Mouse (Mus musculus): ENCODE measurements around the gene Smim6. TPM values are rescaled to one million over a fixed set of nuclear protein-coding genes. Genes with fewer than 3 reads are reported as not detected.
A peak's percentile ranks its signal among the peaks of the same experiment; 100 is the strongest.

Gene Smim6
- 1 to 10 TPM; 2.5 to 3.6 TPM for polyA plus RNA-seq (2017; shearing (Covaris generic))

DNA sequence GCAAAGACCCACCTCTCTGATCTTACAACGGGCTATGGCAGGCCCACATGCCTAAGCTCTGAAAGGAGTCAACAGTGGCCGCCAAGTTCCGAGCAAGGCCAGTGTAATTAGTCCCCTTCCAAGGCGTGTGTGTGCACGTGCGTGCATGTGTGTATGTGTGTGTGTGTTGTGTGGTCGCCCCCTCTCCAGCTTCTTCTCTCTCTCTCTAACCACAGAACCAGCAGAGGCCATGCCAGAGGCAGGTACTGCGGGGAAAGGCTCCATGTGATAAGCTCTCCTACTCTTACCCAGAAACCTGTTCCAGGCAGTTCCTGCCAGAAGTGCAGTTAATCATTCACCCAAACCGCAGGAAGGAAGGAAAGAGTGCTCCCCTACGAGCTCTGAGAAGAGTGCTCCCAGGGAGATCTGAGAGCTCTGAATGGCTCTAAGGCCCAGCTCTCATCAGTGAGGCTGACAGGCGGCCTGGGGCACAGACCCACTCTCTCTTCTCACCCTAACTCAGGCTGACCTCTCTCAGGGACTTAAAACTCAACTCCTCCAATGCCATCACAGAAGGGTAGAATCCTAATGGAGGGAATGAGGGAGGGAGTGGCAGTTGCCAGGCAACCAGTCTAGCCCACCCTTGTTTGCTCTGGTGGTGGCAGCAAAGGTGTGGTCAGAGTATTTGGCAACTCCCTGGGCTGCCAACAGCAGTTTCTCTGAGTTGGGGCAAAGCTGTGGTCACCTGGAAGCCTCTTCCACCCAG is at the start of gene Smim6:
Gene Smim6, plus strand, starts transcription at position 386 of the 745 bp plus-strand sequence.
- ATAC-seq = no peak

DNA sequence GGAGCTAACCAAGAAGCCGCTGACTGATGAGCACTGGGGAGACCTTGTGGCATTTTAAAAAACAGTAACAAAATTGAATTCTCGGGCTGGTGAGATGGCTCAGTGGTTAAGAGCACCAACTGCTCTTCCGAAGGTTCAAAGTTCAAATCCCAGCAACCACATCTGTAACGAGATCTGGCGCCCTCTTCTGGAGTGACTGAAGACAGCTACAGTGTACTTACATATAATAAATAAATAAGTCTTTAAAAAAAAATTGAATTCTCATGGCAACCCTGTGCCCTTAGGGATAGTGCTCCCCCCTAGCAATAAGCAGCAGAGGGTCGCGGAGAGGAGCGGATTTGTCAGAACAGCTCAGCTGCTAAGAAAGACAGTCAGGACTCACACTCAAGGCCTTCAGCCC is 47.9 kb upstream of the Smim6 start:
- no peak for ATAC-seq

DNA sequence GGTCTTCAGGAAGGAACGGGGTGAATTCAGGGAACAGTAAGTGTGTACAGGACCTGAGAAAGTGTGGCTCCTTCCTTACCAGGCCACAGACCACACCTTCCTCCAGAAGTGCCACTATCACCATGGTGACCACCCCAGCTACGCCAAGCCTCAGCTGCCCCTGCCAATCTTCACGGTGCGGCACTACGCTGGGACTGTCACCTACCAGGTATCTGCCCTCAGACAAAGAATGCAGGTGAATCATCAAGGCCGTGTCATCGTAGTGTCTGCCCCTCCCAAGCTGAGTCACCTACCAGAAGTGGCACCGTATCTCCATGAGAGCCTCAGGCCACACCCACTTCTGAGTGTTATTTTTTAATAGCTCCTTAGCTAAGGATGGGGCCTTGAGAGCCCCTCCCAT is 42.4 kb upstream of the Smim6 start:
- ATAC-seq = no peak

DNA sequence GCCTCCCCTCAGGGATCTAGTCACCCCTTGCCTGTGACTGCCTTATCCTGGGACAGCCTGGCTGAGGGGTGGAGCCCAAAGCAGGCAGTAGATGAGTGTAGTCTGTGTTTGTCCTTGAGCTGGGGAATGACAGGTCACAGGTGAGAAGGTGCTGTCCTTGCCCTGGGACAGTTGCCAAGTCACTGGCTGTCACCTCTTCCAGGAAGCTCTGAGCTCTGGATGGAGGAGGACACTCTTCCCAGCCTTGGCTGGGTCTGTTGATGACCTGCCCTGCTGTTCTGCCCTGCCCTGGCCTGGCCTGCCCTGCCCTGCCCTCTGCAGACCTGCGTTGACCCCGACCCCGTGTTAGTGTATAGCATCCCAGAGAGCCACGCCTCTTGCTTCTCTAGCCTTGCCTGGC is 39.4 kb upstream of the Smim6 start:
- no peak for ATAC-seq

DNA sequence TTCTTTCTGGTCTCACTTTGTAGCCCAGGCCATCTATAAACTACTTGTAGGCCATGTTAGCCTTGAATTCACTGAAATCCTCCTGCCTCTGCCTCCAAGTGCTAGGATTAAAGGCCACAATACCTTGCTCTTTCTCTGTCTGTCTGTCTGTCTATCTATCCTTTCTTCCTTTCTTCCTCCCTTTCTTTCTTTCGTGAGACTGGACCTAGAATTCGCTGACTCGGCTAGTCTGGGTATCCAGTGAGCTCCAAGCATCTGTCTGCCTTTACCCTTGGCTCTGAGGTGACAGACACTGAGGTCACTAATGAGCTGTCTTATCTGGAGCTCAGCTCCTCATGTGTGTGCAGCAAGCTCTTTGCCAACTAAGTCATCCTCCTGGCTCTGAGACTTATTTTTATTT is 35.9 kb upstream of the Smim6 start:
- no peak for ATAC-seq

DNA sequence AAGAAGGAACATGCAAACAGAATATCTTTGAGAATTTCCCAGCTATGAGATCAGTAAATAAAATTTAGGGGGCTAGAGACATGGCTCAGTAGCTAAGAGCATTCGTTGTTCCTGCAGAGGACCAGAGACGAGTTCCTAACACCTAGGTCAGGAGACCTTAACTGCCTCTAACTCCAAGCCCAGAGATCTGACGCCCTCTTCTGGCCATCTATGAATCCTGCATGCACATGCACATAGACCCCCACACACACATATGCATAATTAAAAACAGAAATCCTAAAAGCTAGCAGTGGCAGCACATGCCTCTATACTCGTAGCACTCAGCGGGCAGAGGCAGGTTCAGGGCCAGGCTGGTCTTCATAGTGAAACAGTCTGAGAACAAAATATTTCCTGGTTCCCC is 35.4 kb upstream of the Smim6 start:
- ATAC-seq = no peak

DNA sequence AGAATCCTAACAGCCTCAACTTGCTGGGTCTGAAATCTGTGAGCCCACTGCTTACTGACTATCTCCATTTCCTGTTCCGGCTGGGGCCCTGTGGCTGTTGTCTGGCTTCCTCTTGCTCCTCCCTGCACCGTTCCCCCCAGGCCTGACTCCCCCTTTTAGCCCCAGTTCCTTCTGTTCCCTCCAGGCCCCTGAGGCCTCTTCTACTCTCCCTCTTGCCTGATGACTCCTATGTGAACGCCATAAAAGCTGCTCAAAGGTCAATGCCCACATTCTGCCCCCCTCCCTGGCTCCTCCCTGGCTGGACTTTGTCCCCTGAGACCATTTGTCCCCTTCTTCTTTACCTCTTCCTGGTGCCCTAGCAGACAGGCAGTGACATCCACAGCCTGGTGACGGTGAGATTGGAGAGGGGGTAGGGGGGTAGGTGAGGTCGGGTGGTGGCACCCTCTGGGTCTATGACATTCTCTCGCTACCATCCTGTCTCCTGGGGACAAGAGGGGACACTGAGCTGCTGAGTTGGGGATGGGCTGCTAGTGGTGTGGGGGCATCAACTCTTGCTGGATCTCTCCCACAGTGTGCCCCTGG is 34.6 kb upstream of the Smim6 start:
- ATAC-seq = no peak

DNA sequence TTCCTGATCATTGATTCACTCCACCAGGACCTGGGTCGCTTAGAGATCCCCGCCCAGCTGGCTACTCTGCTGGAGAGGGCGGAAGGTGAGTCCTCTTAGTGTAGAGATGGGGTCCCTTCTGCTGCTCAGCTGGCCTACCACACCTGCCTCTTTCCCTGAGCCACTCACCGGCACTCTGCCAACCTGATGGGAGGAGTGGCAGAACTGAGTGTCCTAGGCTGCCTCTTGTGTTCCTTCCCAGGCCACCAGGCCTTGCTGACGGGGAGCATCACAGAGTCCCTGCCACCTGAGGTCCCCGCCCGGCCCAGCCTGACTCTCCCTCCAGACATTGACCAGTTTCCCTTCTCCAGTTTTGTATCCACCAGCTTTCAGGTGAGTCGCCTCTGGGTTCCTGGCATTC is 33.7 kb upstream of the Smim6 start:
- ATAC-seq = no peak

DNA sequence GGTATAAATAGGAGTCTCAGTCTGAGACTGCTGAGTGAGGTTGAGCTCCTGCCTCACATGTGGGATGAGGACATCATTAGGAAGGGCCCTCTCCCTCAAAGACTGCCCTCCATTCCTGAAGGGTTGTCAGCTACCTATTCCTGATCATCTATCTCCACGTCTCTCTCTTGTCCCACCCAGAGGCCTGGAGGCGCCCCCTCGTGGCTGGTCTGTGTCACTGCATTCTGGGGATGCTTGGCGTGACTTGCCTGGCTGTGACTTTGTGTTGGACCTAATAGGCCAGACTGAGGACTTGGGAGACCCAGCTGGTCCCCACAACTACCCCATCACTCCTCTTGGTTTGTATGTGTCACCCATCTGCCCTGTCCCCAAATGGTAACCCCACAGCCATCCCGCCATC is 30.8 kb upstream of the Smim6 start:
- ATAC-seq = no peak

DNA sequence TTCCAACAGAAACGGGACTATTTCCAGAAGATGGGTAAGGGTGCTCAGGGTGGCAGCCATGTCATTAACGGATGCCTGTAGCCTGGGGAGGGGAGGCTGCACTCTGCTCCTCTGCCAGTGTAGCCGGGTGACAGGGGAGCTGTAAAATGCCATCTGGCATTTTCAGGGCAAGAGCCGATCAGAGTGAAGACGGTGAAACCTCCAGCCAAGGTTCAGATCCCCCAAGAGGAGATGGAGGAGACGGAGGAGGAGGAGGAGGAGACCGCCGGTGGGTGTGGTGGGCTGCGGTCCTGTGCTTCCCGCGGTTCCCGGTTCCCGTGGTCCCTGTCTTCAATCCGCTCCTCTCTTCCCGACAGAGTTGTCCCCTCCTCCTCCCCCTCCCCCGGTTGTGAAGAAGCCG is 28.6 kb upstream of the Smim6 start:
- no peak for ATAC-seq

DNA sequence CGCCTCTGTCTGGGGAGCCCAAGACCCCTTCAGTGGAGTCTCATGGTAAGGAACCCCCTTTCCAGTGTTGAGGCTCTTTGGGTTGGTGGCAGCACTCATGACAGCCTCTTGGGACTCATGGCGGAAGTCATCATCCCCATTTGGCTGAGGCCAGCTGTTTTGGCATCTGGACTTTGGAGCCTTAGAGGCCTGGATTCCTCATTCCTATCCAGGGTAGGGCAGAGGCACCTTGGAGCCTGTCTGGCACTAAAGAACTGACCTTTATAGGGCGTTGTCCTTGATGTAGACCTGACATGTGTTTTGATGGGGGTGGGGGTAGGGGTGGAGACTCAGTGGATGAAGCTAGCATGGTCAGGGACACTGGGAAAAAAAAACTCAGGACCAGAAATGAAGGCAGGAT is 27.5 kb upstream of the Smim6 start:
- no peak for ATAC-seq

DNA sequence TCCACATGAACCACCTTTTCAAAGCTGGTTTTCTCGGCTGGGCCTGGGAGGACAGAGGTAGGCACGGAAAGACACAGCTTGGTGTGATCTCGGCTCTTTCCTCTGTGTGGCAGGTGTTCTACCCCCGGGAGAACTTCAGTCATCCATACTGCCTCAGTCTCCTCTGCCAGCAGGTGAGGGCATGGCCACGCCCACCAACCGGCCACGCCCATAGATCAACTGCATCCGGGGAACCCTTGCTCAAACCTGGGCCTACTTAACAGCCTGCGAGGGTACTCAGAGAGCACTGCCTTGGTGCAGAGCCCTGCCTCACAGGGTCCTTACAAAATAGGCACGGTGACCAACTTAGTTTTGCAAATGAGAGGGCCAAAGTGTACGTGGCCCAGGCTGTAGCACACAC is 26.5 kb upstream of the Smim6 start:
- ATAC-seq = no peak

DNA sequence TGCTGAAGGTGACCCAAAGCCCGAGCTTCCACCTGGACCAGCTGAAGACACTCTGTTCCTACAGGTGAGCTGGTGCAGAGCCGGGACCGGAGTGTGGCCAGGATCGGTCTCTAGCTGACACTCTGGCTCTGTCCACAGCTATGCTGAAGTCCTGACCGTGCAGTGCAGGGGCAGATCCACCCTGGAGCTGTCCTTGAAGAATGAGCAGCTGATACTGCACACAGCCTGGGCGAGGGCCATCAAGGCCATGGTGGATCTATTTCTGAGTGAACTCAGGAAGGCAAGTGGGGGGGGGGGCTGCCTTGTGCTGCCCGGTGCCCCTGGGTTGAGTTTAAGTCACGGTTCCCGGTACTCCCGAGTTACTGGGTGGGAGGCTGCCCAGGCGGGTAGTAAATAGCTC is 25.4 kb upstream of the Smim6 start:
- no peak for ATAC-seq

DNA sequence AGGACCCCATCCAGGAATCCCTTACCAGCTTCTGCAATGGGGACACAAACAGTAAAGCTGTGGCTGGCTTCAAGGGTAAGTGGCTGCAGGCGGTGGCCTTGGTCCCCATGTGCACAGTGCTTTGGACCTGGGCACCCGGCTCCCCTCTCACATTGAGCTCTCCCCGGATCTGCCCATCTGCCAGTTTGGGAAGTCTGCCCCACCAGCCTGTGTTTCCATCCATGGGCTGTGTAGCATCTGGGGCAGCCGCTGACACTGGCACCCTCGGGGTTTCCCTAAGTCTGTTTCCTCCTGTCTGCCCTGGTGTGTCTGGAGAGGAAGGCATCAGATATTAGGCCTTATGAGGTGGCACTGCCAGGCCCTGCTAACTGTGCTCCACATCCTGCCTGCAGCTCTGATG is 23.8 kb upstream of the Smim6 start:
- ATAC-seq = no peak

DNA sequence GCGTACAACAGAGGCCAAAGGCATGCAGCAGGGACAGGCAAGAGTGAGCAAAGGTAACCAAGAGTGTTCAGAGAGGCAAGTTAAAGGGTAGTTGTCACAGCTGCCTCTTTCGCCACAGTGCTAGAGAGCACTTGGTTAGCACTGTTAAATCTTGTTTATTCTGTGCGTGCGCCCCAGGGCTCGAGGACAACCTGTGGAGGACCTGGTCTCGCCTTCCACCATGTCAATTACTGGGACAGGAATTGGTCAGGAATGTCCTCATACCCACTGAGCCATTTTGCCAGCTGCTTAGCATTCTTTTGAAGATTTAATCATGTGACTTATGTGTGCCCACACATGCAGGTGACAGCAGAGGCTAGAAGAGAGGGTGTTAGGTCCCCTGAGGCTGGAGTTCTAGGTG is 22.7 kb upstream of the Smim6 start:
- ATAC-seq = no peak

DNA sequence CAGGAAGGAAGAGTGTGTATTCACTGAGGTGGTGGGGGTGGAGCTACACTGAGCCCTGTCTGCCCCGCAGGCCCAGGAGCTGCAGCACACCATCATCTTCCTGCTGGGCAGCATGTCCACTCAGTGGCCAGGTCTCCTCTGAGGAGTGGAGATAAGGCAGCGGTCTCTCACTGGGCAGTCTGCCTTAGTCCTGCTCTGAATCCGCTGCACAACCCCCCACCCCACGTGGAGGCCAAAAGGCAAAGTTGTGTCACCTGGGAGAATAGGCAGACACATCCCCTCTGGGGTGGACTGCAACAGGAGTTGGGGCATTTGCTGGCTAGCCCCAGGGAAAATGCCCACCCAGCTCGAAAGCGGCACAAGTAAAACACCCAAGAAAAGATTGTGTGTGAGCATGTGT is 19.6 kb upstream of the Smim6 start:
- no peak for ATAC-seq

DNA sequence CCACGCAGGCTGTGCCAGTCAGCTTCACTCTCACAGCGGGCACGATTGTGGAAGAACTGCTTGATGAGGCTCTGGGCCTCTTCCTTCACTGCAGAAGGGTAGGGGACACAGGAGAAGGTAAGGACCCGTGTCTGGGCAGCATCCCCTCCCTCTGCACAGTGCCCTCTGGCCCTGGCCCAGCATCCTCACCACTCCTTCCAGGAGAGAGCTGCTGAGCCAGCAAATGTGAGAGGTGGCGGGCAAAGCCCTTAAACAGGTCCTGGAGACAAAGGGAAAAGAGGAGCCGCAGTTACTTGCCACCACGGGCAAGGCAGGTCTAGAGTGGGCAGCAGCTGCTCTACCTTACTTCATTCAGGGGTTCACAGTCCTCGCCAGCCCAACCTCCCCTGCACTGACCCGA is 18.7 kb upstream of the Smim6 start:
- no peak for ATAC-seq

DNA sequence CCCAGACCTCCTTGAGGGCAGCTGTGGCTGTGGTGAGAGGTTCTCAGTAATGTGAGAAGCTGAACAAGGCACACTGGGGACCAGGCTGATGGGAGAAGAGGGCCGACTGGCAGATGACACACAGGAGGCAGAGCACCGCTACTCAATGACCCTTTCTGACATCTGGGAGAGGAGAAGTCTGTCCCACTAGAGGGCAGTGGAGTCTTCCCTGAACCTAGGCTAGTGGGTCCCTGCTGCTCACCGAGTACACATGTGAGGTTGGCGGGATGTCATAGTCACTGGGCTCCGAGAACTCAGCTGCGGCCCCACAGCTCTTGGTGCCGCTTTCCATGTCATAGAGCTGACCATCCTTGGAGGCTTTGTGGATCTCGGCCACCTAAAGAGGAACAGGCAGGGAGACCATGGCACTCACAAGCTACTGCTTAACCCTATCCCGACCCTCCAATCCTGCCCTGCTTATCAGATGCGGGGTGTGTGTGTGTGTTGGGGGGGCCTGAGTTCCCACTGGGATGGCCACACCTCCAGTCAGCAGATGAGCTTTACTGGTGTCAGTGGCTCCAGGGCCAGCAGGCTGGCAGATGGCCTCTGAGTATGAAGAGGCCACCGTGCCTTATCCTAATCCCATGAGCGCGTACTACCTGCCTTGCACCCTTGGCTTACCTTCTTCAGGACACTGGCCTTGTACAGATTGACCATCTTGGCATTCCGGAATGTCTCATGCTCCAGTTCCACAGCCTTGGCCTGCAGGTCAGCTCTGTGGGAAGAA is 16.9 kb upstream of the Smim6 start:
- ATAC-seq = no peak

DNA sequence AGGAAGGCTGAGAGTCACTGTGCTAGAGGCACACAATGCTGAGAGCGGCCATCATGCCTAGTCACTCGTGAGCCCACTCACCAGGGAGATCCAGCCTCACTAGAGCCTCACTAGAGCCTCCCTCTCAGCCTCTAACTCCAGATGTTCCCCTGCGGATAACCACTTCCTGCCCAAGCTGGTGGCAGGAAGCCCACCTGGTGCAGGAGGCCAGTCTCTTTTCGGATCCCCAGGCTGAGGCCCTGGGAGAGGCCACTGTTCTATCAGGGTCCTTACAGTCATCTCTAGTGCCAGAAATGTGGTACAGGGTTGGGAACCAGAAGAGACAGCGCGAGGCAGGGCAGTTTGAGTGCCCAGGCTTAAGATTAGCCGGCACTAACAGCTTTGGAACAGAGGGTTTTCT is 13.4 kb upstream of the Smim6 start:
- ATAC-seq = peak; percentile 36

DNA sequence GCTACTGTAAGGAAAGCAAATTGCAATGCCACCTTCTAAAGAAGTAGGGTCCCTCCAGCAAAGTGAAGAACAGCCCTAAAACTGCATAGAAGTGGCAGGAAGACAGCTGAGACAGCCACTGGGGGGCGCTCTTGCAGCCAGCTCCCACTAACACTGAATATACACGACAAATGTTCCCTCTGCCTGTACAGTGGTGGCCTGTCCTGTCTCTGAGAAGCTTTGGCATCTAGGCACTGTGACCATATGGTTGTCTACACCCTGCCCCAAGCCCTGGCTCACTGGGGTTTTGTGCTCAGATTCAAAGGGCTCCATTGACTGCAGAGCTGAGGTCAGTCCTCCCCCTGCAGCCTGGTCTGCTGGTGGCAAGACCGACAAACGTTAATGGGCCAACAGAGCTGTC is 12.9 kb upstream of the Smim6 start:
- no peak for ATAC-seq

DNA sequence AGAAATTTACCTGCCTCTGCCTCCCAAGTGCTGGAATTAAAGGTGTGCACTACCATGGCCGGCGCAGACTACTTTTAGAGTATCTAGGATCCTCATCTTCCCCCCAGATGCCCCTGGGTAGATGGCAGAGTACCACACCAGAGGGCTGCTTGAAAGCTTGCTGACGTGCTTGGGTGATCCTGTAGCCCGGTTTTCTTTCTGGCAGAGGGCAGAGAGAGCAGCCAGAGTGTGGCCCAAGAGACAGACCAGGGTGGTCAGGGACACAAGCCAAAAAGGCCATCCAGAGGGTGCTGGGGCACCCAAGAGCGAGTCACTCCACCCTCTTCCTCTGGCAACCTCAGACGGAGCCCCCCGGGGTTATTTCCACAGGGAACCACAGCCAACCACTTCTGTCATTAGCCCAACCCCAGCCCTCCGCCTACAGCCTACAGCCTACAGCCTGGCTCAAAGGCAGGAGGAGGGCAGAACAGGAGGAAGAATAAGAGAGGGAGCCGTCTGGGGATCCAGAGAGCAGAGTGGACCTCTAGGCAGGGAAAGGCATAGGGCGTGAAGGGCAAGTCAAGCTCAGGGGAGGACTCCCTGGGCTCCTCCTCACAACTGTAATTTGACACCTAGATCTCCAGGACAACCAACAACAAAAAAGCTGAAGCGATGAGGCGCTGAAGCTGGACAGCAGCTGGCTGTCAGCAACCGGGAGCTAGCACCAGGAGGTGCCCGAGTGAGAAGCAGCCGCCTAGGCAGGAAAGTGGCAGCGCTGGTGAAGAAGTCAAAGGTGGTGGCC is 12.1 kb upstream of the Smim6 start, which contains the start of gene Smim5:
Gene Smim5, plus strand, starts transcription at position 481 of the 781 bp plus-strand sequence.
- no peak for ATAC-seq

DNA sequence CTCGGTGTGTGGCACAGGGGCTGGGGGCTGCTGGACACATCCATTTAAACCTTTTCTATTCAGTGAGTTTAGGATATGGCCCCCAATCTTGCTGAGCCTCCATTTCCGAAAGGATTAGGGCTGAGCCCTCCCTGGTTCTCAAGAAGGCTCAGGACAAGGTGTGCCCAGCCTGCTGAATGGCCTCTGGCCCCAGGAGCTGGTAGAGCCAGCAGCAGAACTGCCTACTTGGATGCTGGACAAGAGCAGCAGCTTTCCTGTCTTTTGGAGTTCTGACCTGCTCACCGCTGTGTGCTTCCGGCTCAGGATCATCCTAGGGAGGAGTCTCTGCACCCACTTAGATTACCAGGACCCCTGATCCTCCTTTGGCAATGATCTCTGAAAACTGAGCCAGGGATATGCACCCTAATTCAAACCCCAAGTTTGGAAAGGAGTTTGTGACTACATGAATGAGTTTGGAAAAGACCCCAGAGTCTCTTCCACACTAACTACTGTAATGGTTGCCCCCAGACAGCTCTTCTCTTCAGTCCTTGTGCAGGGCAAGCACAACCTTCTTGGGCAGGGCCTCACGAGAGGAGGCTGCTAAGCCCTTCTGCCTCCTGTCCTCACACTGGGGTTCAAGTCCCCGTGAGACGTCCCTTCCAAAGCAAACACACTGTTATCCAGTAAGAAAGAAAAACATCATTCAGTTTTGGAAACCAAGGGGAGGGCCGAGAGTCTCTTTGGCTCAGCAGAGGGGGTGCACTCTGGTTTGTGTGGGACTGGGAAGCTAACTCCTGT is 11.1 kb upstream of the Smim6 start:
- no peak for ATAC-seq
